Mouse (Mus musculus) hindbrain, embryonic 13.5 days (tissue): ENCODE results near the gene Mc1r. TPM values are rescaled to one million over a fixed set of nuclear protein-coding genes. Genes with fewer than 3 reads are reported as not detected.
A peak's percentile ranks its signal among the peaks of the same experiment; 100 is the strongest.

Experiments used
- ATAC-seq: fragments of 200-750 bp; cut with Nextera tagmentation; 2 replicates; pipeline ENCODE4 v1.8.0; 2017; ENCODE audit warnings: moderate TSS enrichment; ENCODE audit not compliant: low FRiP score
- H3K27ac ChIP-seq: fragments of 300-500 bp; sonication (generic); 2 replicates; pipeline ENCODE4 v1.5.1; 2015; ENCODE audit warnings: inconsistent platforms, mild to moderate bottlenecking, moderate library complexity
- H3K27me3 ChIP-seq: fragments of 300-500 bp; sonication (generic); 2 replicates; pipeline ENCODE4 v1.6.1; 2015; ENCODE audit warnings: mild to moderate bottlenecking, inconsistent platforms
- H3K36me3 ChIP-seq: fragments of 300-500 bp; sonication (generic); 2 replicates; pipeline ENCODE4 v1.6.1; 2015; ENCODE audit warnings: mild to moderate bottlenecking, inconsistent platforms
- H3K4me1 ChIP-seq: fragments of 300-500 bp; sonication (generic); replicated peaks from 2 replicates; pipeline ENCODE4 v1.6.1; 2015; ENCODE audit warnings: inconsistent platforms
- H3K4me2 ChIP-seq: fragments of 300-500 bp; sonication (generic); 2 replicates; pipeline ENCODE4 v1.6.1; 2015; ENCODE audit warnings: inconsistent platforms, mild to moderate bottlenecking, moderate library complexity
- H3K4me3 ChIP-seq: fragments of 300-500 bp; sonication (generic); 2 replicates; pipeline ENCODE4 v1.5.1; 2015; ENCODE audit warnings: mild to moderate bottlenecking, inconsistent platforms
- H3K9ac ChIP-seq: fragments of 300-500 bp; sonication (generic); 2 replicates; pipeline ENCODE4 v1.6.1; 2015; ENCODE audit warnings: mild to moderate bottlenecking, inconsistent platforms
- H3K9me3 ChIP-seq: fragments of 300-500 bp; sonication (generic); 2 replicates; pipeline ENCODE4 v1.6.1; 2016; ENCODE audit warnings: inconsistent platforms
- WGBS: fragments of 180-500 bp; shearing (Covaris S2); methylation state at CpG from one replicate; pipeline ENCODE4 v1.1.7; 2015; 5-methylcytosine and 5-hydroxymethylcytosine counted together
- polyA plus RNA-seq: library from polyadenylated mRNA; unstranded; fragments of >200 nt; fragmentation: Nextera tagmentation; extraction: Ambion mirVana; gene quantifications from 2 replicates; pipeline ENCODE4 v1.2.1, GENCODE M21; 2015

Gene Mc1r
- 0.17 TPM in 2 replicates for polyA plus RNA-seq

DNA sequence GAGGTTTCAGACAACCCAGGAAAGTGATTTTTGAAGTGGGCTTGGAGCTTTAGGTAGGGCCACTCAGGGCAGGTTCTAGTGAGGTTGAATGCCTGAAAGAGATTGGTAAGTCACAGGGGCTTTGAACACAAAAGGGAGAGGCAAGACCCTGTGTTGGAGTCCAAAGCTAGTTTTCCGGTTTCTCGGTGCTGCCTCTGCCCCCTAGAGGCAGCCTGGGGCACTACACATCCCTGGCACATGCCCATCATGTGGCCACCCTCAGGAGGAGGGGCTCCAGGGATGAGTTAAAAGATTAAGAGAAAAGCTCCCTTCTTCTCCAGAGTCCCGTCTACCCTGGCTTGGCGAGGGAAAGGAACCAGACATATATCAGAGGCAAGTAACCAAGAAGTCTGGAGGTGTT is at the start of gene Mc1r:
Gene Mc1r, plus strand, starts transcription at position 322 of the 400 bp plus-strand sequence.
- H3K27me3 ChIP-seq: 0 out of 2 replicates have a peak, but pooled peaks cover 4% of the 10 kb centered on the region
- no peak within 1 kb of the TSS for H3K27ac ChIP-seq
- no peaks in the 10 kb centered on the region for H3K9me3 ChIP-seq
- H3K4me1 ChIP-seq: peaks cover 45% of the 10 kb centered on the region
- peak within 1 kb of the TSS; percentile 39 for H3K9ac ChIP-seq
- H3K4me2 ChIP-seq: no peak within 1 kb of the TSS
- peaks cover 27% of the 10 kb centered on the region for H3K36me3 ChIP-seq
- ATAC-seq: no peak
- no peak within 1 kb of the TSS for H3K4me3 ChIP-seq
- 10% methylated on average over 4 of the region's 4 CpGs for WGBS

DNA sequence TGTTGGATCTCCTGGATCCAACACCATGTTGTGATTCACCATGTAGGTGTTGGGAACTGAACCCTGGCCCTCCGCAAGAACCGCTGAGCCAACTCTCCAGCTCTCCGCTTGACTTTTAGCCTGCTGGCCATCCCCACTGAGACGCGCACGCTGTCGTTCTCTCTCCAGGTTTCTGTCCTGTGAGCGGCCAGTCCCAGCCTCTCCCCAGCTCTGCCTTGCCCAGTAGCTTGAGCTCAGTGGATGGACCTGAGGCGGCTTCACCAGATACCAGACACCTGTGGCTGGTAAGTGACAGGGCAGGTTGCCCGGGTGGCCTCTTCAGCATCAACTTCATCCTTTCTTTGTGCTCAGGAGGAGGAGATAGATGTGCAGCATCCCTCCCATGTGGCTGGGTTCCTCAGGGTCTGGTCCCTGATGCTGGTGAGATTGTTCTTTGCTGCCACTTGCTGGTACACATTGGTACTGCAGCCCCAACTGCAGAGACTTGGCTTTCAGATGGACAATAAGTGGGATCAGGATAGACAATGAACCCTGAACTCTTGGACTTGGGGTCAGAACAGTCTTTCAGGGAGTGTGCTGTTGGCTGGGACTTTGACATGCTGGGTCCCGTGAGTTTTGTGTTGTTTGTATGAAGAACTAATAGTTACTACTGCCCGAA is 45.7 kb upstream of the Mc1r start:
- peaks cover 92% of the 10 kb centered on the region for H3K36me3 ChIP-seq
- H3K4me2 ChIP-seq: no peak overlapping the region
- WGBS: 43% methylated on average over 12 of the region's 12 CpGs
- peak; percentile 61; the same call in 1 of the 2 replicates for ATAC-seq
- H3K27ac ChIP-seq: peak overlapping the region; percentile 78
- H3K4me3 ChIP-seq: no peak overlapping the region
- no peaks in the 10 kb centered on the region for H3K27me3 ChIP-seq
- H3K9me3 ChIP-seq: no peaks in the 10 kb centered on the region
- H3K9ac ChIP-seq: 0 out of 2 replicates have a peak overlapping the region, but pooled peaks have one; percentile 24
- H3K4me1 ChIP-seq: no peaks in the 10 kb centered on the region

GRCm38 (mm10) chr8:123373403-123374238 is 33.3 kb upstream of the Mc1r start, which contains the start of gene Tcf25:
Gene Tcf25, plus strand, starts transcription at chr8:123373753.
- Histone ChIP-seq H3K36me3 (peaks cover 41% of the 10 kb centered on the region), H3K27ac (peak within 1 kb of the TSS; percentile 97), H3K9me3 (no peaks in the 10 kb centered on the region), H3K4me3 (peak within 1 kb of the TSS; percentile 80), H3K4me1 (peaks cover 32% of the 10 kb centered on the region), H3K4me2 (peak within 1 kb of the TSS; percentile 66), H3K27me3 (no peaks in the 10 kb centered on the region), H3K9ac (peak within 1 kb of the TSS; percentile 89)
- peak; percentile 94 for ATAC-seq
- under 1% methylated on average over 75 of the region's 75 CpGs for WGBS

GRCm38 (mm10) chr8:123374239-123374578 is 32.7 kb upstream of the Mc1r start:
- peak; percentile 79 for ATAC-seq
- peak overlapping the region; percentile 66 for H3K4me2 ChIP-seq
- no peaks in the 10 kb centered on the region for H3K27me3 ChIP-seq
- H3K27ac ChIP-seq: peak overlapping the region; percentile 97
- H3K4me3 ChIP-seq: peak overlapping the region; percentile 80
- under 1% methylated on average over 20 of the region's 20 CpGs for WGBS
- H3K9ac ChIP-seq: peak overlapping the region; percentile 89
- peaks cover 35% of the 10 kb centered on the region for H3K36me3 ChIP-seq
- peaks cover 32% of the 10 kb centered on the region for H3K4me1 ChIP-seq
- no peaks in the 10 kb centered on the region for H3K9me3 ChIP-seq

GRCm38 (mm10) chr8:123375701-123376100 is 31.2 kb upstream of the Mc1r start:
- Histone ChIP-seq H3K4me2 (peak overlapping the region; percentile 31), H3K27me3 (no peaks in the 10 kb centered on the region), H3K9ac (peak overlapping the region; percentile 35; the same call in 1 of the 2 replicates), H3K27ac (peak overlapping the region; percentile 66), H3K36me3 (peaks cover 23% of the 10 kb centered on the region), H3K9me3 (no peaks in the 10 kb centered on the region), H3K4me3 (no peak overlapping the region; the same call in 1 of the 2 replicates), H3K4me1 (peaks cover 32% of the 10 kb centered on the region)
- ATAC-seq: no peak
- 77% methylated on average over 10 of the region's 10 CpGs for WGBS

GRCm38 (mm10) chr8:123376106-123376505 is 30.8 kb upstream of the Mc1r start:
- ATAC-seq: no peak
- Histone ChIP-seq H3K9ac (0 out of 2 replicates have a peak overlapping the region, but pooled peaks have one; percentile 35), H3K4me3 (no peak overlapping the region), H3K4me1 (peaks cover 32% of the 10 kb centered on the region), H3K36me3 (peaks cover 27% of the 10 kb centered on the region), H3K9me3 (no peaks in the 10 kb centered on the region), H3K27me3 (no peaks in the 10 kb centered on the region), H3K4me2 (peak overlapping the region; percentile 31; the same call in 1 of the 2 replicates), H3K27ac (peak overlapping the region; percentile 66)
- 54% methylated on average over 8 of the region's 8 CpGs for WGBS

DNA sequence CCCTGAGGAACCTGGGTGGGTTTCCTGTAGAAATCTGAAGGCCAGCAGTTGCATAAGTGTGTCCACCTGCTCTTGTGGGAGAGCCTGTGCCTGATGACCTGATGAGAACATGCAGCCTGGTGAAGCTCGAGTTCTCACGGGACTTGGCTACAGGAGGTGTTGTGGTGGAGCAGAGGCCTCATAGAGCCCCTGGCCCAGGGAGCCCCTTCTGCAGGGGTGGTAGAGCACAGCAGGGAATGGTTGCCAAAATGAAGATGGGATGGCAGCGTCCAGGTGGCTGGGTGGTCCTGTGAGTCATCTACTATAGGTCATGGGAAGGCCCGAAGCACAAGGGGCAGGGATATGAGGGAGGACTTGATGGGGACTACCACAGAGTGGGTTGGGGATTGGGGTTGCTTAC is 25.2 kb upstream of the Mc1r start:
- WGBS: 92% methylated on average over 4 of the region's 4 CpGs
- H3K36me3 ChIP-seq: peaks cover 69% of the 10 kb centered on the region
- H3K4me2 ChIP-seq: no peak overlapping the region
- no peak overlapping the region for H3K27ac ChIP-seq
- H3K4me3 ChIP-seq: no peak overlapping the region
- no peak overlapping the region for H3K9ac ChIP-seq
- ATAC-seq: no peak
- H3K27me3 ChIP-seq: no peaks in the 10 kb centered on the region
- peaks cover under 1% of the 10 kb centered on the region for H3K4me1 ChIP-seq
- H3K9me3 ChIP-seq: no peaks in the 10 kb centered on the region

GRCm38 (mm10) chr8:123382516-123382915 is 24.4 kb upstream of the Mc1r start:
- Histone ChIP-seq H3K9me3 (no peaks in the 10 kb centered on the region), H3K27me3 (no peaks in the 10 kb centered on the region), H3K4me1 (no peaks in the 10 kb centered on the region; the same call in 1 of the 2 replicates), H3K36me3 (peaks cover 72% of the 10 kb centered on the region), H3K9ac (no peak overlapping the region), H3K27ac (no peak overlapping the region), H3K4me2 (no peak overlapping the region), H3K4me3 (no peak overlapping the region)
- 91% methylated on average over 8 of the region's 8 CpGs for WGBS
- no peak for ATAC-seq

GRCm38 (mm10) chr8:123384883-123385540 is 21.9 kb upstream of the Mc1r start:
- no peaks in the 10 kb centered on the region for H3K4me1 ChIP-seq
- H3K9ac ChIP-seq: no peak overlapping the region
- WGBS: 75% methylated on average over 9 of the region's 9 CpGs
- H3K27ac ChIP-seq: no peak overlapping the region
- H3K4me2 ChIP-seq: no peak overlapping the region
- no peak for ATAC-seq
- no peak overlapping the region for H3K4me3 ChIP-seq
- H3K27me3 ChIP-seq: no peaks in the 10 kb centered on the region
- H3K36me3 ChIP-seq: peaks cover 93% of the 10 kb centered on the region
- no peaks in the 10 kb centered on the region for H3K9me3 ChIP-seq

DNA sequence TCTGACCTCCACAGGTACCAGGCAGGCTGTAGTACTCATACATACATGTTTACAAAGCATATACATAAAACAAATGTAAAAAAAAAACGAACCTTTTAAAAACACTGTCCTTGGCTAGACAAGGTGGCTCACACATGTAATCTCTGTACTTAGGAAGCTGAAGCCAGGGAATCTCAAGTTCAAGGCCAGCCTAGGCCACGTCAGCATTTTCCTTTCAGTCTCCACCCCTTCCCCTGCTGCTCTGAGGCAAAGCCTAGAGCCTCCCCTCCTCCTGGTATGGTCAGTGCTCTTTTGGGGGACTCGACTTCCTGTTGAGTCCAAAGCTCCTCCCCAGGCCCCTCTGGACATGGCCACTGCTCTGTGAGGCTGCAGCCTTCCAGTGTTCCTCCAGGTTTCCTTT is 19.9 kb upstream of the Mc1r start:
- H3K9me3 ChIP-seq: no peaks in the 10 kb centered on the region
- H3K36me3 ChIP-seq: peaks cover 100% of the 10 kb centered on the region
- no peak overlapping the region for H3K27ac ChIP-seq
- no peak overlapping the region for H3K9ac ChIP-seq
- no peaks in the 10 kb centered on the region for H3K4me1 ChIP-seq
- no peak overlapping the region for H3K4me3 ChIP-seq
- ATAC-seq: no peak
- no peak overlapping the region for H3K4me2 ChIP-seq
- 80% methylated on average over 3 of the region's 3 CpGs for WGBS
- H3K27me3 ChIP-seq: no peaks in the 10 kb centered on the region

DNA sequence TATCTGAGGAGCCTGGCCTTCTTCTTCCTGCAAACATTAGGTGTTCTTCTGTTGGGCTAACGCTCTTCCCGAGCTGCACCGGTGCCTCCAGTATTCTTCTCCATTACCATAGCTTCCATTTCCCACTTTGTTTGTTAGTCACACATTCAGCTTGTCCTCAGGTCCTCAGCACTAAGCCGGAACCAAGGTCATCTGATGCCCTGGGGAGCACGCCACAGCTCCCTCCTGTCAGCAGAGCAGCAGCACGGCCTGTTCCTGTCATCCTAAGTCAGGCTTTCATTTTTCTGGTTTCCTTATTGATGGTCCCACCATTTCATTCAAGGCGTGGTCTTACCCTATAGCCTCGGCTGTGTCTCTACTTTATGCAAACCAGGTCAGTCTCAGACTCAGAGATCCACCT is 19.1 kb upstream of the Mc1r start:
- Histone ChIP-seq H3K36me3 (peaks cover 100% of the 10 kb centered on the region), H3K27ac (no peak overlapping the region), H3K4me1 (no peaks in the 10 kb centered on the region), H3K4me3 (no peak overlapping the region), H3K9me3 (no peaks in the 10 kb centered on the region), H3K4me2 (no peak overlapping the region), H3K27me3 (no peaks in the 10 kb centered on the region), H3K9ac (no peak overlapping the region)
- WGBS: 95% methylated on average over 8 of the region's 8 CpGs
- no peak for ATAC-seq

GRCm38 (mm10) chr8:123389026-123389425 is 17.9 kb upstream of the Mc1r start:
- H3K36me3 ChIP-seq: peaks cover 100% of the 10 kb centered on the region
- peak overlapping the region; percentile 24; the same call in 1 of the 2 replicates for H3K9ac ChIP-seq
- H3K4me1 ChIP-seq: no peaks in the 10 kb centered on the region
- H3K9me3 ChIP-seq: no peaks in the 10 kb centered on the region
- no peak overlapping the region for H3K4me2 ChIP-seq
- no peaks in the 10 kb centered on the region for H3K27me3 ChIP-seq
- WGBS: 93% methylated on average over 7 of the region's 7 CpGs
- no peak overlapping the region for H3K4me3 ChIP-seq
- no peak for ATAC-seq
- no peak overlapping the region for H3K27ac ChIP-seq
